Mouse (Mus musculus) liver, embryonic 13.5 days (tissue): ENCODE measurements around the gene Cfap45. TPM values are rescaled to one million over a fixed set of nuclear protein-coding genes. Genes with fewer than 3 reads are reported as not detected.
A peak's percentile ranks its signal among the peaks of the same experiment; 100 is the strongest.

Source experiments
- ATAC-seq: fragments of 200-750 bp; cut with Nextera tagmentation; 2 replicates; pipeline ENCODE4 v1.8.0; 2017; ENCODE audit warnings: low read depth, mild to moderate bottlenecking, moderate number of reproducible peaks, moderate library complexity
- DNase-seq: peaks from one replicate; pipeline ENCODE4 v3.0.0; 2022
- H3K27ac ChIP-seq: fragments of 300-500 bp; sonication (generic); 2 replicates; pipeline ENCODE4 v1.5.1; 2015; ENCODE audit warnings: moderate library complexity, mild to moderate bottlenecking, inconsistent platforms
- H3K27me3 ChIP-seq: fragments of 300-500 bp; sonication (generic); 2 replicates; pipeline ENCODE4 v1.6.1; 2015; ENCODE audit warnings: mild to moderate bottlenecking, inconsistent platforms
- H3K36me3 ChIP-seq: fragments of 300-500 bp; sonication (generic); 2 replicates; pipeline ENCODE4 v1.6.1; 2015; ENCODE audit warnings: mild to moderate bottlenecking, inconsistent platforms
- H3K4me1 ChIP-seq: fragments of 300-500 bp; sonication (generic); replicated peaks from 2 replicates; pipeline ENCODE4 v1.6.1; 2015; ENCODE audit warnings: inconsistent platforms
- H3K4me2 ChIP-seq: fragments of 300-500 bp; sonication (generic); 2 replicates; pipeline ENCODE4 v1.6.1; 2015; ENCODE audit warnings: inconsistent platforms, mild to moderate bottlenecking, moderate library complexity
- H3K4me3 ChIP-seq: fragments of 300-500 bp; sonication (generic); replicated peaks from 2 replicates; pipeline ENCODE4 v1.5.1; 2015; ENCODE audit warnings: mild to moderate bottlenecking, inconsistent platforms
- H3K9ac ChIP-seq: fragments of 300-500 bp; sonication (generic); 2 replicates; pipeline ENCODE4 v1.6.1; 2015; ENCODE audit warnings: mild to moderate bottlenecking, inconsistent platforms
- H3K9me3 ChIP-seq: fragments of 300-500 bp; sonication (generic); replicated peaks from 2 replicates; pipeline ENCODE4 v1.6.1; 2016; ENCODE audit warnings: inconsistent platforms
- WGBS: fragments of 180-500 bp; shearing (Covaris S2); methylation state at CpG from one replicate; pipeline ENCODE4 v1.1.7; 2015; ENCODE audit not compliant: insufficient replicate concordance; 5-methylcytosine and 5-hydroxymethylcytosine counted together
- polyA plus RNA-seq: library from polyadenylated mRNA; unstranded; fragments of >200 nt; fragmentation: Nextera tagmentation; extraction: Ambion mirVana; gene quantifications from 2 replicates; pipeline ENCODE4 v1.2.1, GENCODE M21; 2015

The Cfap45 gene
- polyA plus RNA-seq, 1 experiment from 2014 or later, result 0.17 TPM

DNA sequence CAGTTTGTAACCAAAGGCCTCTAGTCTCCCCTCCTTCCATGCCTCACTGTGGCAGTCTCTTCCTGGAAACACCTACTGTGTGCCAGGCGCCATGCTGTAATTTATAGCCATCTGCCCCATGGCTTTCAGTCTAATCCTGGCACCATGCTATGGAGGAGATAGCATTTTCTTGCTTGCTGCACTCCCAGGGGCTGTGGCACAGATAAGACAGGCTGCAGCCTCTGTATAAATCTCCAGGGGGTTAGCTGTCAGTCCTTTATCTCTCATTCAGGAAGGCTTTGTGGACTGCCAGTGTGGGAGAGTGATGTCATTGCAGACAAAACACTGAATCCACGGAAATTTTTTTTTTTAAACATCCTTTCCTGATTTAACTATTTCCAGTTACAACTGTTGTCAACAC, 12.4 kb upstream of the Cfap45 start:
- peaks cover 47% of the 10 kb centered on the region for H3K36me3 ChIP-seq
- H3K27me3 ChIP-seq, result no peaks in the 10 kb centered on the region
- DNase-seq (no peak), ATAC-seq (peak; percentile 47)
- H3K27ac ChIP-seq, result no peak overlapping the region
- 10% methylated on average over 2 of the region's 2 CpGs for WGBS
- H3K9ac ChIP-seq, result no peak overlapping the region
- H3K4me2 ChIP-seq, result no peak overlapping the region
- no peak overlapping the region for H3K4me3 ChIP-seq
- H3K4me1 ChIP-seq, result peaks cover 76% of the 10 kb centered on the region
- H3K9me3 ChIP-seq, result no peaks in the 10 kb centered on the region

DNA sequence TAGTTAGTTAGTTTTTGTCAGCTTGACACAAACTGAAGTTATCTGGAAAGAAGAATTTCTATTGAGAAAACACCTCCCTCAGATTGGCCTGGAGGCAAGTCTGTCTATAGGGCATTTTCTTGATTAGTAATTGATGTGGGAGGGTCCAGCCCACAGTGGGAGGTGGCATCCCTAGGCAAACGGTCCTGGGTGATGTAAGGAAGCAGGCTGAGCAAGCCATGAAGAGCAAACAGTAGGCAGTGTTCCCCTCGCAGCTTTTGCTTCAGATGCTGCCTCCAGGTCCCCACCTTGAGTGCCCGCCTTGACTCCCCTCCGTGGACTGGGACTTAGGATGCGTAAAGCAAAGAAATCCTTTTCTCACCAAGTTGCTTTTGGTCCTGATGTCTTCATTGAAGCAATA, 11.4 kb upstream of the Cfap45 start:
- DNase-seq (no peak), ATAC-seq (no peak)
- no peak overlapping the region for H3K27ac ChIP-seq
- no peak overlapping the region for H3K4me3 ChIP-seq
- no peaks in the 10 kb centered on the region for H3K27me3 ChIP-seq
- no peaks in the 10 kb centered on the region for H3K9me3 ChIP-seq
- peaks cover 78% of the 10 kb centered on the region for H3K4me1 ChIP-seq
- H3K9ac ChIP-seq, result no peak overlapping the region
- 69% methylated on average over 5 of the region's 5 CpGs for WGBS
- peaks cover 45% of the 10 kb centered on the region for H3K36me3 ChIP-seq
- H3K4me2 ChIP-seq, result no peak overlapping the region

DNA sequence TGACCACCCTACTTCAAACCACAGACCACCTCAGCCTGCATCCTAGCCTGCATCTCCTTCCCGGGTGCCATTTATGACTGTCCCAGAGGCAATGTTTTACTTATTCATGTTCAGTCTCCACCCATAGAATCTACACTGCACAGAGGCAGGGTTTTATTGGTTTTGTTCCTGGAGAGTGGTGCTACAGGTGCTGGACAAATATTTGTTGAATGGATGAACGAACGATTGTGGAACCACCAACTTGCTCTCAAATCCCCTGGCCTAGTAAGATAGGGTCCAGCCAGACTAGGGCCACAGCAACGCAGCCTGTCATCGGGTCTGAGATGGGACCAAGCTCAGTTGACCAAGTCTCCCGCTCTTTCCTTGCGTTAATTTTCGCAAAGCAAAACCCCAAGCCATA, 10.6 kb upstream of the Cfap45 start:
- 39% methylated on average over 8 of the region's 8 CpGs for WGBS
- Histone ChIP-seq H3K4me2 (peak overlapping the region; percentile 32; the same call in 1 of the 2 replicates), H3K4me1 (peaks cover 78% of the 10 kb centered on the region), H3K36me3 (peaks cover 37% of the 10 kb centered on the region), H3K4me3 (no peak overlapping the region), H3K27me3 (no peaks in the 10 kb centered on the region), H3K9ac (no peak overlapping the region), H3K27ac (no peak overlapping the region; the same call in 1 of the 2 replicates), H3K9me3 (no peaks in the 10 kb centered on the region)
- ATAC-seq (peak; percentile 4; the same call in 1 of the 2 replicates), DNase-seq (no peak)

DNA sequence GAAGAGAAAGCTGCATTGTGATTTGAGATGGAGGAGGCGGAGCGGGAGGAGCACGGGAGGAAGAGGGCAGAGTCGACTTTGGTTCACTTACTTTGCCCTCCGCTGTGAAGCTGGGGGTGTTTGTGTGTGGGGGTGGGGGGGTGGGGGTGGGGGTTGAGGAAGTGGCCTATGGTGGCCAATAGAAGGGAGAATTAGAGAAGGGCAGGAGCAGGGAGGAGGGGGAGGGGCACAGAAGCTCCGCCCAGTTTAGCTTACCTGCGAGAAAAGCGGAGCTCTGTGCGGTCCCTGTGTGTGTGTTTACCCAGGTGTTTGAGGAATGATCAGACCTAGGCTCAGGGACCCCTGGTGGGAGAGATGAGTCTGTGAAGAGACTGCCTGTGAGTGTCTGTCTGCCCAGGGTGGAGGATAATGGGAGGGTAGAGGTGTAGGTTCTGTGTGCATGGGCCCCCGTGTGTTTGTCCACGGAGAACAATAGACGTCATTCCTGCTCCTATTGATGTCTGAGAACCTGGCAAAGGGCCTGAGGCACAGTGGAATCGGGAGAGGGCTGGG, 10.1 kb upstream of the Cfap45 start:
- no peak overlapping the region; the same call in 1 of the 2 replicates for H3K27ac ChIP-seq
- H3K9me3 ChIP-seq, result no peaks in the 10 kb centered on the region
- peaks cover 83% of the 10 kb centered on the region for H3K4me1 ChIP-seq
- ATAC-seq (peak; percentile 15; the same call in 1 of the 2 replicates), DNase-seq (no peak)
- H3K36me3 ChIP-seq, result peaks cover 32% of the 10 kb centered on the region
- no peak overlapping the region for H3K9ac ChIP-seq
- H3K4me2 ChIP-seq, result peak overlapping the region; percentile 32; the same call in 1 of the 2 replicates
- H3K4me3 ChIP-seq, result no peak overlapping the region
- WGBS, result 36% methylated on average over 13 of the region's 13 CpGs
- no peaks in the 10 kb centered on the region for H3K27me3 ChIP-seq

DNA sequence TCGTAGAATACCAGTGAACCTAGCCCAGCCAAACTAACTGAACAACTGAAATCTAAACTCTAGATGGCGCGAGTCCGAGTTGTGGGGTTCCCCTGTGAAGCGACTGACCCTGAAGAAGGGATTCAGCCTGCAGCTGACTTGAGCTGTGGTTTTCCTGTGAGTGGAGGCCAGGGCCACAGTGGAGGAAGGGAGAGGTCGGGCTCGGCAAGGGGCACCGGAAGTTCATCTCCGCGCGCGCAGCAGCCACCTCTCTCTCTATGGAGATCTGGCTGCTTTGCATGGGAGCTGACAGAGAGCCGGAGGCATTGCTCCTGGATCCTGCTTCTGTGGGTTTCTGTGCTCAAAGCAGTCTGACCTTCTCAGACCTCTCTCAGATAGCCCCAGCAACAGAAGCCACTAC, 7.6 kb upstream of the Cfap45 start:
- Histone ChIP-seq H3K27ac (peak overlapping the region; percentile 69), H3K36me3 (peaks cover 8% of the 10 kb centered on the region; the same call in 1 of the 2 replicates), H3K9me3 (no peaks in the 10 kb centered on the region), H3K4me3 (peak overlapping the region; percentile 21), H3K4me2 (peak overlapping the region; percentile 51), H3K9ac (no peak overlapping the region), H3K27me3 (no peaks in the 10 kb centered on the region), H3K4me1 (peaks cover 70% of the 10 kb centered on the region)
- ATAC-seq (peak; percentile 42), DNase-seq (no peak)
- 3% methylated on average over 13 of the region's 13 CpGs for WGBS

DNA sequence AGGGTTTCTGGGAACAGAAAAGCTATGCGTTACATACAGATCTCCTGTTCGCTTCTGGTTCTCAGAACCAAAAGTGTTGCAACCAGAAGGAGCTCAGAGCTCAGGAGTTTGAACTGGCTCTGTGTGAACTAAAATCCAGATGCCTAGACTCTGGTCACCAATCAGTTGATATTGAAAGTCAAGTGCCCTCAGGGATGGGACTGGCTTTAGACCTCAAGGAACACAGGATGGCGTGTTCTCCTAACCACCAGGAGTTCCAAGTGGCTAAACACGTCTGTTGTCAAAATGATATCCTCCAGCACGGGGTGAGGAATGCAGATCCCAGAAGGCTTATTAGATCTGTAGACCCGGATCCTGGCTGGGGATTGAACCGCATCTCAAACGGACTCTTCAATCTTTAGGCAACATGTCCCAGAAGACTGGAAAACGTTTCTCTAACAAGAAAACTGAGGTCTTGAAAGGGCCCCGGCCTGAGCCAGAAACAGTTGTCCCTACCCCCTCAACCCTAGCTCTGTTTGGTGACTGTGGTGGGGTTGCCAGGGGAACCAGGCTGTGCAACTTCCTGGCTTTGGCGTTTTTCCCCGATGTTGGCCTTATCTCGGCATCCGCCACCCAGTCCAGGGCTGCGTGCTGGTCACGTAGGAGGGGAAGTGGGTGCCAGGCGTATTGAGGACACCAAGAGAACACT, 6.9 kb upstream of the Cfap45 start:
- DNase-seq (peak; percentile 34), ATAC-seq (peak; percentile 66)
- peaks cover 63% of the 10 kb centered on the region for H3K4me1 ChIP-seq
- no peaks in the 10 kb centered on the region for H3K27me3 ChIP-seq
- H3K4me3 ChIP-seq, result peak overlapping the region; percentile 21
- H3K36me3 ChIP-seq, result 0 out of 2 replicates have a peak, but pooled peaks cover 3% of the 10 kb centered on the region
- WGBS, result 9% methylated on average over 17 of the region's 17 CpGs
- peak overlapping the region; percentile 69 for H3K27ac ChIP-seq
- peak overlapping the region; percentile 51 for H3K4me2 ChIP-seq
- H3K9ac ChIP-seq, result no peak overlapping the region
- H3K9me3 ChIP-seq, result no peaks in the 10 kb centered on the region

DNA sequence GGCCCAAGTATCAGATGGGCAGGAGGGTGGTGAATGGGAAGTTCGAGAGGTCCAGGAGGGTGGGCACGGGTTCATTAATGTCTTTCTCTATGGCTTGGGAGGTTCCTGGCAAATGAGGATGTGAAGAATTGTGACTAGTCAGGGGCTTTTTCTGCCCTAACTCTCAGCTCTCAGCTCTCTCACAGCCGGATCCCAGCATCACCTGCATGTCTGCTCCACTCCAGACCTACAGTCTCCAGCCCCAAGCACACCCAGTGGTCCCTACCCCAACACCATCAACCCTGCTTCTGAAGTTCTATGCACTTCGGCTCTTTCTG, 6.4 kb upstream of the Cfap45 start:
- H3K4me3 ChIP-seq, result 0 out of 2 replicates have a peak overlapping the region, but pooled peaks have one; percentile 21
- peak overlapping the region; percentile 51 for H3K4me2 ChIP-seq
- H3K27me3 ChIP-seq, result no peaks in the 10 kb centered on the region
- WGBS, result 20% methylated on average over 4 of the region's 4 CpGs
- H3K36me3 ChIP-seq, result no peaks in the 10 kb centered on the region
- no peaks in the 10 kb centered on the region for H3K9me3 ChIP-seq
- no peak overlapping the region for H3K9ac ChIP-seq
- H3K4me1 ChIP-seq, result peaks cover 58% of the 10 kb centered on the region
- DNase-seq (no peak), ATAC-seq (no peak)
- H3K27ac ChIP-seq, result peak overlapping the region; percentile 69

DNA sequence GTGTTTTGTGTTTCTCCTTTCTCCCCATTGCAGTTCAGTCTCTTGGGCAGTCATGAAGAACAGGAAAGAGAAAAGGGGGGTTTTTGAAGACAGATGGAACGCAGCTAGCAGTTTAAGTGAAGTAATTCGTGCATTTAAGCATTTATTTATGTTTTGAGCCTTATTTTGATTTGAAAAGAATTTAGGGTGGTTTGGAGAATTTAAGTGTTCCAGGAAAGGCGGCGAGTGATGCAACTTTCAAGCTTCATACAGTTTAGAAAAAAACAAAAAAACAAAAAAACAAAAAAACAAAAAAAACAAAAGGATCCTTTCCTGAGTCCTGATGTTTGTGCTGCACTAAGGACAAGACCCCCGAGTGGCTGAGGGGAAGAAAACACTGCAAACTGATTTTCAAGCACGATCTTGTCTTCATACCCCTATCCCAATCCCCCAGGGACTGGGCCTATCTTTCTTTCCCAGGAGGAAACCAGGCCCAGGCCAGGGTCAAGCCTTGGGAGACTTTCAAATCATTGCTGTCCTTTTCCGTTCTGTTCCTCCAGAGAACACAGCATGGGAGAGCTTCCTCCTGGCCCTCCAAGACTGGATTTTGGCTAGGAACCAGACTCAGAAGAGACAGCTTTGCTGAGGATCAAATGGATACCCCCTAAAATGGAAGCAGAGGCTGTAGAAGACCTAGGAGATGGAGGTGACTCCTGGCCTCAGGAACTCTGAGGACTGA, 5.9 kb upstream of the Cfap45 start:
- Histone ChIP-seq H3K27ac (peak overlapping the region; percentile 69), H3K27me3 (no peaks in the 10 kb centered on the region), H3K4me1 (peaks cover 52% of the 10 kb centered on the region), H3K4me2 (no peak overlapping the region; the same call in 1 of the 2 replicates), H3K9ac (no peak overlapping the region), H3K4me3 (no peak overlapping the region), H3K9me3 (no peaks in the 10 kb centered on the region), H3K36me3 (no peaks in the 10 kb centered on the region)
- ATAC-seq (no peak), DNase-seq (no peak)
- WGBS, result 35% methylated on average over 7 of the region's 7 CpGs

DNA sequence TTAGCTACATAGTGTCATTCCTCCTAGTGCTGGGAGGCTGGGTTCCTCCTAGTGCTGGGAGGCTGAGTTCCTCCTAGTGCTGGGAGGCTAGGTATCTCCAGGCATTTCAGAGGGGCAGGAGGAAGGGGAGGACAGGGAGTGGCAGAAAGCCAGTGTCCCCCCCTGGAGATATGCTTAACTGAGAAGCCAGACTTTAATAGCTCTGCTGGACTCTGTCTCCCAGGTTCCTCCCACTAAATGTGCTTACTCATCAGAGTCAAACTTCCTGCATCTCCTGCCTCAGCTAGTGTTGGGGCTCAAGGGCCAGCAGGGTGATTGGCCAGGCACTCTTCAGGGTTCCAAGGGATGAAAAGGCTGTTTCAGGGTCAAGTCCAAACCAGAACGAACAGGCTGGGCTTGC, 5.2 kb upstream of the Cfap45 start:
- H3K27me3 ChIP-seq, result no peaks in the 10 kb centered on the region
- peak; percentile 44; the same call in 1 of the 2 replicates for ATAC-seq
- H3K4me1 ChIP-seq, result peaks cover 52% of the 10 kb centered on the region
- H3K9ac ChIP-seq, result no peak overlapping the region
- 29% methylated on average over 1 of the region's 1 CpGs for WGBS
- H3K4me3 ChIP-seq, result no peak overlapping the region
- H3K9me3 ChIP-seq, result no peaks in the 10 kb centered on the region
- H3K4me2 ChIP-seq, result no peak overlapping the region
- H3K27ac ChIP-seq, result peak overlapping the region; percentile 59
- no peaks in the 10 kb centered on the region for H3K36me3 ChIP-seq
- DNase-seq, result no peak

DNA sequence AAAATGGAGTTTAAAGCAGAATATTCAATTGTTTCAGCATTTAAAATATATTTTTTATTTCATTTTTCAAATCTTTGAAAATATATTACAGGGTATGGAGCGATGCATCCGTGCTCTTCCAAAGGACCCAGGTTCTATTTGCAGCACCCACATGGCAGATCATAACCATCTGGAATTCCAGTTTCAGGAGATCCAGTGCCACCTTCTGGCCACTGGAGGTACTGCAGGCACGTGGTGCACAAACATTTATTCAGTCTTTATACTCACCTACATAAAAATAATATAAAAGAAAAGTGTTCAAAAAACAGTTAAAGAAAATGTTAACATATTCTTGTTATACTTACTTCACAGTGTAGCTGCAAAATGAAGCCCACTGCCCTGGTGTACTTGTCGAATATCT, 2.6 kb upstream of the Cfap45 start:
- Histone ChIP-seq H3K27me3 (peaks cover 15% of the 10 kb centered on the region; the same call in 1 of the 2 replicates), H3K4me3 (no peak overlapping the region), H3K27ac (no peak overlapping the region), H3K4me1 (peaks cover 36% of the 10 kb centered on the region), H3K9ac (no peak overlapping the region), H3K4me2 (no peak overlapping the region), H3K36me3 (no peaks in the 10 kb centered on the region), H3K9me3 (no peaks in the 10 kb centered on the region)
- DNase-seq, result no peak
- ATAC-seq, result no peak
- 68% methylated on average over 4 of the region's 4 CpGs for WGBS

DNA sequence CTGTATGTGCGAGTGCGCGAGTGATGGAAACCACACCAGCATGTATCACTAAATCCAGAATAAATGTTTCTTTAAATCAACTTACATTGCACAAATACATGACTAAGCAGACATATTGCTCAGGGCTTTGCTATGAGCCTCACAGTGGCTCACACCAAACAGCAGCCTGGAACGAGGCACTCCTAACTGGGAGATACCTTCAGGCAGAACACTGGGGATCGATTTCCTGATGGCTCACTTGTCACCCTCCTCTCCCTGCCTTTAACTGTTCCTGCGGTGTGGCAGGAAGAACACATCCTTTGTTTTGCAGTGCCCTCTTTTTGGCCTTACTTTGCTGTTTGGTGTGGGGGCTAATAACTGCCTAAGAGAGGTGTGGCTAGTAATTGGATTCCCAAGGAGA, 957 bp upstream of the Cfap45 start:
- Histone ChIP-seq H3K27ac (no peak overlapping the region), H3K4me1 (peaks cover 21% of the 10 kb centered on the region), H3K4me3 (no peak overlapping the region), H3K27me3 (peaks cover 23% of the 10 kb centered on the region; the same call in 1 of the 2 replicates), H3K9ac (no peak overlapping the region), H3K36me3 (no peaks in the 10 kb centered on the region), H3K4me2 (no peak overlapping the region), H3K9me3 (no peaks in the 10 kb centered on the region)
- 55% methylated on average over 6 of the region's 6 CpGs for WGBS
- no peak for DNase-seq
- ATAC-seq, result no peak
